Mouse (Mus musculus) heart, embryonic 12.5 days (tissue): Measurements from ENCODE around the gene Adgre5. TPM values are rescaled to one million over a fixed set of nuclear protein-coding genes. Genes with fewer than 3 reads are reported as not detected.

Experiments
- ATAC-seq: fragments of 200-750 bp; cut with Nextera tagmentation; 2 replicates; pipeline ENCODE4 v1.8.0; 2017; ENCODE audit warnings: moderate TSS enrichment, moderate library complexity; ENCODE audit not compliant: insufficient number of reproducible peaks, low FRiP score
- H3K27ac ChIP-seq: fragments of 300-500 bp; sonication (generic); 2 replicates; pipeline ENCODE4 v1.5.1; 2016; ENCODE audit warnings: mild to moderate bottlenecking, moderate library complexity; ENCODE audit not compliant: poor library complexity, severe bottlenecking
- H3K27me3 ChIP-seq: fragments of 300-500 bp; sonication (generic); replicated peaks from 2 replicates; pipeline ENCODE4 v1.6.1; 2016; ENCODE audit warnings: mild to moderate bottlenecking, moderate library complexity
- H3K36me3 ChIP-seq: fragments of 300-500 bp; sonication (generic); 2 replicates; pipeline ENCODE4 v1.6.1; 2016; ENCODE audit warnings: mild to moderate bottlenecking, moderate library complexity
- H3K4me1 ChIP-seq: fragments of 300-500 bp; sonication (generic); replicated peaks from 2 replicates; pipeline ENCODE4 v1.6.1; 2016; ENCODE audit warnings: mild to moderate bottlenecking
- H3K4me2 ChIP-seq: fragments of 300-500 bp; sonication (generic); 2 replicates; pipeline ENCODE4 v1.6.1; 2016; ENCODE audit warnings: mild to moderate bottlenecking, moderate library complexity
- H3K4me3 ChIP-seq: fragments of 300-500 bp; sonication (generic); 2 replicates; pipeline ENCODE4 v1.5.1; 2016; ENCODE audit warnings: mild to moderate bottlenecking
- H3K9ac ChIP-seq: fragments of 300-500 bp; sonication (generic); 2 replicates; pipeline ENCODE4 v1.6.1; 2016; ENCODE audit warnings: mild to moderate bottlenecking, moderate library complexity
- H3K9me3 ChIP-seq: fragments of 300-500 bp; sonication (generic); replicated peaks from 2 replicates; pipeline ENCODE4 v1.6.1; 2016; ENCODE audit warnings: mild to moderate bottlenecking, moderate library complexity
- WGBS: fragments of 180-500 bp; shearing (Covaris S2); methylation state at CpG from one replicate; pipeline ENCODE4 v1.1.7; 2016; 5-methylcytosine and 5-hydroxymethylcytosine counted together
- polyA plus RNA-seq: library from polyadenylated mRNA; unstranded; fragments of >200 nt; fragmentation: Nextera tagmentation; extraction: Ambion mirVana; gene quantifications from 2 replicates; pipeline ENCODE4 v1.2.1, GENCODE M21; 2016

Adgre5 gene
- polyA plus RNA-seq, 1 experiment from 2014 or later, result 26.2 TPM

DNA sequence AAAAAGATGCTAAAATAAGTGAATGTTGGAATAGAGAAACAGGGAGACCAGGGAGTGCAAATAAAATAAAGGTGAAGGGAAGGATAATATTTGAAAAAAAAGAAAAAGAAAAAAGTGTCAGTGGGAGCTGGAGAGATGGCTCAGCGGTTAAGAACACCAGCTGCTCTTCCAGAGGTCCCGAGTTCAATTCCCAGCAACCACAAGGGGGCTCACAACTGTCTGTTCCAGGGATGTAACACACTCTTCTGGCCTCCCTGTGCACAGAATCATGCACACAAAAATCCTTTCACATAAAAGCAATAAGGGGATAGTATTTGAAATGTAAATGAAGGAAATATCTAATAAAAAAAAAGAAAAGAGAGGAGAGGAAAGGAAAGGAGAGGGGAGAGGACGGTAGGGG, 13.0 kb upstream of the Adgre5 start:
- peaks cover 3% of the 10 kb centered on the region for H3K4me1 ChIP-seq
- no peaks in the 10 kb centered on the region for H3K9me3 ChIP-seq
- H3K4me3 ChIP-seq, result no peak overlapping the region
- no peak overlapping the region for H3K27ac ChIP-seq
- H3K9ac ChIP-seq, result no peak overlapping the region
- no peak overlapping the region for H3K4me2 ChIP-seq
- no peaks in the 10 kb centered on the region for H3K27me3 ChIP-seq
- WGBS, result 55% methylated on average over 2 of the region's 3 CpGs
- ATAC-seq, result no peak
- H3K36me3 ChIP-seq, result no peaks in the 10 kb centered on the region

DNA sequence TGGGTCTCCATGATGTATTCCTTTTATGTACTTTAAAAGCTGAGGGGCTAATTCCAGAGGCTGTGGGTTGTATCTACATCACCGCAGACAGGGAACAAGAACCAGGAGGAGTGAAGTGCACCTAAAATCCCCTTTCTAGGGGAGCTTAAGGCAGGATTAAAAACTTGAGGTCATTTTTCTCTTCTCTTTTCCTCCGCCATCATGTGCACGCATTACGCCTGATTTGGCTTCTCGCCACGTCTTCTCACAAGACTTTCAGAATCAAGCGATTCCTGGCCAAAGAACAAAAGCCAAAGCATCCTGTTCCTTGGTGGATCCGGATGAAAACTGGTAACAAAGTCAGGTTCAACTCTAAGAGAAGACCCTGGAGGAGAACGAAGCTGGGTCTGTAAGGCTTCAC, 8.1 kb upstream of the Adgre5 start:
- peaks cover 21% of the 10 kb centered on the region for H3K4me1 ChIP-seq
- ATAC-seq, result no peak
- H3K27me3 ChIP-seq, result no peaks in the 10 kb centered on the region
- H3K36me3 ChIP-seq, result no peaks in the 10 kb centered on the region
- no peak overlapping the region; the same call in 1 of the 2 replicates for H3K4me2 ChIP-seq
- peak overlapping the region; percentile 88; the same call in 1 of the 2 replicates for H3K27ac ChIP-seq
- H3K9ac ChIP-seq, result no peak overlapping the region
- no peak overlapping the region for H3K4me3 ChIP-seq
- no peaks in the 10 kb centered on the region for H3K9me3 ChIP-seq
- 84% methylated on average over 9 of the region's 9 CpGs for WGBS

DNA sequence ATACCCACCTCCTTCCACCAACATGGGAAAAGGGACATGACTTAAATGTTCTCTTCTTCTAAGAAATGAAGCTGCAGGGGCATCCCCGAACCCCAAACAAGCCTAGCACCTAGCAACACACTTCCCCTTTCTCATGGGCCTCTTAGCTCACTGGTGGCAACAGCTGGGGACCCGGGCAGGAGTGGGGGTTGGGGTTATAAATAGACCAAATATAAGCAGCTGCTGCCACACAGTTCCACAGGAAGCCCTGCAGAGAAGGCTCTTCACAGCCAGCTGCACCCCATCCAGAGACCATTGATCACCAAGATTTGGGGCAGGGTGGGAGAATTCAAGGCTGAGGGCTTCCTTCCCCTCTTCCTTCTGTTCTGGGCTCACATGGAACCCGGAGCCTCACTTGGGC, 7.6 kb upstream of the Adgre5 start:
- Histone ChIP-seq H3K4me3 (no peak overlapping the region), H3K27ac (peak overlapping the region; percentile 88), H3K36me3 (no peaks in the 10 kb centered on the region), H3K4me2 (peak overlapping the region; percentile 85), H3K9me3 (no peaks in the 10 kb centered on the region), H3K9ac (no peak overlapping the region), H3K4me1 (peaks cover 21% of the 10 kb centered on the region), H3K27me3 (no peaks in the 10 kb centered on the region)
- ATAC-seq, result 0 out of 2 replicates have a peak, but pooled peaks have one; percentile 29
- 41% methylated on average over 3 of the region's 3 CpGs for WGBS

DNA sequence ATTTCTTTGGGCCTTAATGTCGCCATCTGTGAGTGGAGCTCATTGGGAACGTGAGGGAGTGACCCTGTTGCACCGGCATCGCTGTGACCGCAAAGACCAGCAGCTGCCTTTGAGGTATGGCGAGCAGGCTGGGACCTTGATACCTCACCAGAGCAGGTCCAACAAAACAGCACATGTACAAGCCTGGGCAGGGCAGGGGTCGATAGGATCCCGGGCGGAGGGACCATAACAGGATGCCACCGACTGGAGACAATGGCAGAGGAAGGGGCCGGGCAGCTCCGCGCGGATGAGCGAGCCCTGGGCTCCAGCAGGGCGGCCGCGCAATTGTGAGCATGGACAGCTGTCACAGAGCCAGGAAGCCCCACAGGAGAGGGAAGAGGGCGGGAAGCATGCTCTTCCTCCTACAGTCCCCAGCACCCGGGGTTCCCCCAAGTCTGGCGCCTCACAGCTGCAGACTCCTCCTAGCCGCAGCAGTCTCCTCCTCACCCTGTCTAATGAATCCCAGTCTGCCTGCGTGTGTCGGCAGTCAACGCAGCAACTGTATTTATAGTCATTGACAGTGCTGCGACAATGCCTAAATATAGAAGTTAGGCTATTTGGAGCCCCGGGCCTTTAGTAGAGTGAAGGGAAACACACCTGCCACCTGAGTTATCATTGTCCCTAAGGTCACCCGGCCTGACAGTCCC, 6.7 kb upstream of the Adgre5 start:
- peak overlapping the region; percentile 47 for H3K4me3 ChIP-seq
- no peaks in the 10 kb centered on the region for H3K9me3 ChIP-seq
- WGBS, result under 1% methylated on average over 28 of the region's 28 CpGs
- peaks cover 21% of the 10 kb centered on the region for H3K4me1 ChIP-seq
- peak; percentile 76 for ATAC-seq
- H3K4me2 ChIP-seq, result peak overlapping the region; percentile 85
- H3K27ac ChIP-seq, result peak overlapping the region; percentile 88
- H3K9ac ChIP-seq, result peak overlapping the region; percentile 74
- H3K36me3 ChIP-seq, result no peaks in the 10 kb centered on the region
- no peaks in the 10 kb centered on the region for H3K27me3 ChIP-seq

DNA sequence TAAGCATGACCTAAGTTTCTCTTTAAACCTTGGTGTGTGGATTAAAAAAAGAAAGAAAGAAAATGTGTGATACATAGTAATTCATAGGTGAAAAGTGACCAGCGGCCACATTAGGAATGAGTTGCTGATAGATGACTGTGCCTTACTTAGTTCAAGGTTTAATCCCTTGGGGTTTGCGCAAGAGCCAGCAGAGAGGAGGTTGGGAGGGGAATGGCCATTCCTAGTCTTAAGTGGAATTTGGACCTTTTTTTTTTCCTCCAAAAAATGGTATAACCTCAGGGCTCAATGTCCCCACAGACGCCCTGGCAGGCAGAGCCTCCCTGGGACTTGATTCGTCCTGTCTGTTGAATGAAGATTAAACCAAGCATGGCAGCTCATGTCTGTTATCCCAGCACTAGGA, 2.9 kb upstream of the Adgre5 start:
- Histone ChIP-seq H3K27ac (no peak overlapping the region), H3K4me2 (no peak overlapping the region), H3K4me3 (no peak overlapping the region), H3K9me3 (no peaks in the 10 kb centered on the region), H3K36me3 (no peaks in the 10 kb centered on the region), H3K9ac (no peak overlapping the region), H3K4me1 (peaks cover 36% of the 10 kb centered on the region), H3K27me3 (no peaks in the 10 kb centered on the region)
- no peak for ATAC-seq
- 77% methylated on average over 4 of the region's 4 CpGs for WGBS

DNA sequence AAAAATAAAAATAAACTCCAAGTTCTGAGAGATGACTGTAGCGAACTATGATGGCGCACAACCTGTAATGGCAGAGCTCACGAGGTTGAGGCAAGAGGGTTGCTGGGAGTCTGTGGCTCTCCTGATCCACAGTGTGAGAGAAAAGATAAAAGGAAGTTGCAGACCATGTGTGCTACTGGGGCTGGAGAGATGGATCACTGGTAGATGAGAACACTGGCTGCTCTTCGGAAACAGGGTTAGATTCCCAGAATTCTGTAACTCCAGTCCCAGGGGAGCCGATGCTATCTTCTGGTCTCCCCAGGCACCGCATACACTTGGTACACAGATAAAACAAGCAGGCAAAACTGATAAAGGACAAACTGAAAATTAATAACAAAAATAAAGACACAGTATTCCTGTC, 1.8 kb upstream of the Adgre5 start:
- H3K4me2 ChIP-seq, result no peak overlapping the region
- no peaks in the 10 kb centered on the region for H3K9me3 ChIP-seq
- peaks cover 36% of the 10 kb centered on the region for H3K4me1 ChIP-seq
- ATAC-seq, result no peak
- no peak overlapping the region for H3K4me3 ChIP-seq
- no peak overlapping the region for H3K27ac ChIP-seq
- 72% methylated on average over 6 of the region's 6 CpGs for WGBS
- no peak overlapping the region for H3K9ac ChIP-seq
- H3K27me3 ChIP-seq, result no peaks in the 10 kb centered on the region
- no peaks in the 10 kb centered on the region for H3K36me3 ChIP-seq

DNA sequence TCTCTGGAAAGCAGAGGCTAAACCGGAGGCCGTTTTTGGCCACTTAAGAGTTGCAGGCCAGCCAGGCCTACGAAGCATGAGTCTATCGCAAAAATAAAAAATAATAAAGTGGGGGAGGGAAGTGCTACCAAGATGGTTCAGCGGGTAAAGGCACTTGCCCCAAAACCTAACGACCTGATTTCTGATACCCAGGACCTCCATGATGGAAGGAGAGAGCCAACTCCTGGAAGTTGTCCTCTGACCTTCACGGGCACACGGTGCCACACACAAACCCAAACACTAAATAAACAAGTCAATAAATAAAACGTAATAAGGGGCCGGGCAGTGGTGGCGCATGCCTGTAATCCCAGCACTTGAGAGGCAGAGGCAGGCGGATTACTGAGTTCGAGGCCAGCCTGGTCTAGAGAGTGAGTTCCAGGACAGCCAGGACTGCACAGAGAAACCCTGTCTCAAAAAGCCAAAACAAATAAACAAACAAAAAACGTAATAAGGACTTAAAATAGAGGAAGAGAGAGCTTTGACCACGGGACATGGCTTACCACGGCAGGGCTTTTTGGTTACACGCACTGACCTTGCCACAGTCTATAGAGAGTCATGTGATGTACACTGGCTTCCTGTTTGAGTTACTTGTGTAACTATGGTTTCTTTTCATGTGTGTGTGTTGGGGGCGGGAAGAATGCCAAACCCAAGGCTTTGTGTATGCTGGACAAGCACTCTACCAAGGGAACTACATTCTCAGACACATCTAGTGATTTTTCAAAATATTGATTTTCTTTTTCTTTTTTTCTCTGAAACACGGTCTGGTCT, 926 bp upstream of the Adgre5 start:
- Histone ChIP-seq H3K9ac (0 out of 2 replicates have a peak overlapping the region, but pooled peaks have one; percentile 87), H3K36me3 (0 out of 2 replicates have a peak, but pooled peaks cover 1% of the 10 kb centered on the region), H3K27ac (0 out of 2 replicates have a peak overlapping the region, but pooled peaks have one; percentile 69), H3K4me3 (peak overlapping the region; percentile 58; the same call in 1 of the 2 replicates), H3K9me3 (no peaks in the 10 kb centered on the region), H3K4me1 (peaks cover 35% of the 10 kb centered on the region), H3K4me2 (peak overlapping the region; percentile 88), H3K27me3 (no peaks in the 10 kb centered on the region)
- 76% methylated on average over 19 of the region's 19 CpGs for WGBS
- ATAC-seq, result no peak

DNA sequence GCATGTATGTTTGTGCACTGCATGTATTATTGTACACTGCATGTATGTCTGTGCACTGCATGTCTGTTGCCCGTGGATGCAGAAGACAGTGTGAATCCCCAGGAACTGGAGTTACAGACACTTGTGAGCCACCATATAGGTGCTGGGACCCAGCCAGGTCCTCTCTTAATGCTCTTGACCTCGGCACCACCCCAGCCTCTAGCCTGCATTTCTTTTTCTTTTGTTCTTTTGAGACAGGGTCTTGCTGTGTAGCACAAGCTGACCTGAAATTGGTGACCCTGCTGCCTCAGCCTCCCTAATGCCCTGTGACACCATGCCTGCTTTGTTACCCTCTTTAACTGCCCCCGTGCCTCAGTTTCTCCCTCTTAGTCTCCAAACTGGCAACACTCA, 545 bp downstream of the Adgre5 start:
- H3K4me2 ChIP-seq, result peak overlapping the region; percentile 88
- peak overlapping the region; percentile 69 for H3K27ac ChIP-seq
- peak overlapping the region; percentile 58 for H3K4me3 ChIP-seq
- H3K9ac ChIP-seq, result peak overlapping the region; percentile 87
- H3K9me3 ChIP-seq, result no peaks in the 10 kb centered on the region
- no peaks in the 10 kb centered on the region for H3K27me3 ChIP-seq
- WGBS, result 15% methylated on average over 3 of the region's 3 CpGs
- H3K36me3 ChIP-seq, result 0 out of 2 replicates have a peak, but pooled peaks cover 3% of the 10 kb centered on the region
- peaks cover 35% of the 10 kb centered on the region for H3K4me1 ChIP-seq
- ATAC-seq, result peak; percentile 20; the same call in 1 of the 2 replicates

DNA sequence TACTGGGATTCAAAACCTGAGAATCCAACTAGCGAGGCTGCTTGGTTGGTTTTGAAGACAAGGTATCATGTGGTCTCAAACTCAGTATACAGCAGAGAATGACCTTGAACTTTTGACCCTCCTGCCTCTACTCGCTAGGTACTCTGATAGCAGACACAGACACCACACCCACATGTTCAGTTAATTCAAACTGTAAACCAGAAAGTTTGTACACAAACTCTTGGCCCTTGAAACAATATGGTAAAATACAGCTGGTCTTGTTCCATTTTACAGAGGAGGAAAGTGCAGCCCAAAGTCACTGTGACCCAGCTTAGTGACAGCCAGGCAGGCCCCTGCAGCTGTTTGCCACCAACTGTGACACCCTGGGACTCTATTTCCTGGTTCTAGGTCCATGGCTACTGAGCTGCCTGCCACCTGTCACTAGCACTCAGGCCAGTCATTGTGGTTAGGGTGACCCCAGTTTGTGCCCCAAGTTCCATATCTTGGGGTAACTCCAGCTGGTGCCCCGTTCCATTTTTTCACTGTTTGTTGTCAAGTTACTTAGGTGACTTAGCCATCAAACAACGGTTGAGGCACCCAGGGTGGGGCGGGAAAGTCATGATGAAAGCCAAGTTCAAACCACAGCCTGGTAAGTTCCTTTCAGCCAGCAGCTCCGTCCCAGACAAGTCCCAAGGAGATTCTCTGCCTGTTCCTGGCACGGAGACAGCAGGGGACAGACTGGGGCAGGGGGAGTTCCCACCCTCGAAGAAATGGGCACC, 1.2 kb downstream of the Adgre5 start:
- Histone ChIP-seq H3K36me3 (0 out of 2 replicates have a peak, but pooled peaks cover 3% of the 10 kb centered on the region), H3K4me3 (peak overlapping the region; percentile 58), H3K27ac (peak overlapping the region; percentile 33; the same call in 1 of the 2 replicates), H3K4me1 (peaks cover 35% of the 10 kb centered on the region), H3K9ac (no peak overlapping the region), H3K9me3 (no peaks in the 10 kb centered on the region), H3K27me3 (no peaks in the 10 kb centered on the region), H3K4me2 (peak overlapping the region; percentile 88)
- 36% methylated on average over 8 of the region's 8 CpGs for WGBS
- ATAC-seq, result no peak

DNA sequence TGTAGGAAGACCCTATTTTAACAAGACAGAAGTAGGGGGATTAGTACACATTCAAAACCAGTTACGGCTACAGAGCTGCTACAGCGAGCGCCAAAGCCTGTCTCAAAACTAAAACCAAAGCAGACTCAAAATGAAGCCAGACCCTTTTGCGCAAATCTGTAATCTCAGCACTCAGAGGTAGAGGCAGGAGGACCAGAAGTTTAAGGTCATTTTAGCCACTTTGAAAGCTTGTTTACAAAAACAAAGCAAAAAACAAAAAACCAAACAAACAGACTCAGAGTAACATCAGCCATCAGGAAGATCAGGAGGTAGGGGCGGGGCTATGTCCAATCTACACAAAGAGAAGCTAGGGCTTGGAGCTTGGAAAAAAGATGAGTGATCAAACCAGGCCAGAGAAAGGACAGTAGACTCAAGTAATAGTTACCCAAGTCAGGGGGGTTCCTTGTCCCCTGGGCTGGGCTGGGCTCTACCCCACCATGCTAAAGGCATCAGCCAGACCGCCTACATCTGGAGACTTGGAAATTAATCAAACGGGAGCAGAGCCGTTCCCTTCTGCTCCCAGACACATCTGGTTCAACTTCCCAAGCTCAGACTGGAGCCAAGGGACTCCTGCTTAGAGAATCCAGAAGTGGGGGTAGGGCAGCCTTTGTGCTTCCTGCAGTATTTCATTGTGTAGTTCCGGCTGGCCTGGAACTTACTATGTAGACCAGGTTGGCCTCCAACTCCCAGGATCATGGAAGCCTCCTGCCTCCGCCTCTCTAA, 2.0 kb downstream of the Adgre5 start:
- Histone ChIP-seq H3K27ac (peak overlapping the region; percentile 33), H3K4me1 (peaks cover 35% of the 10 kb centered on the region), H3K4me2 (peak overlapping the region; percentile 88), H3K4me3 (peak overlapping the region; percentile 58; the same call in 1 of the 2 replicates), H3K27me3 (no peaks in the 10 kb centered on the region), H3K9ac (0 out of 2 replicates have a peak overlapping the region, but pooled peaks have one; percentile 0), H3K9me3 (no peaks in the 10 kb centered on the region), H3K36me3 (0 out of 2 replicates have a peak, but pooled peaks cover 3% of the 10 kb centered on the region)
- WGBS, result 69% methylated on average over 10 of the region's 10 CpGs
- ATAC-seq, result no peak; the same call in 1 of the 2 replicates
